Mouse (Mus musculus) heart, adult 2 months (tissue): ENCODE data around the gene Snx9.

Experiments
- CTCF ChIP-seq: fragments of 200-600 bp; IDR thresholded peaks from 2 replicates; pipeline ENCODE4 v1.8.1; 2022; ENCODE audit warnings: antibody characterized with exemption, mild to moderate bottlenecking, moderate library complexity
- EP300 ChIP-seq: fragments of 200-500 bp; IDR thresholded peaks from 2 replicates; pipeline ENCODE4 v1.6.1; 2011; ENCODE audit warnings: low read depth, low read length, control low read depth; ENCODE audit not compliant: insufficient read depth
- POLR2A ChIP-seq: fragments of 200-500 bp; IDR thresholded peaks from 2 replicates; pipeline ENCODE4 v1.6.1; 2011; ENCODE audit warnings: mild to moderate bottlenecking, low read depth, low read length, control low read depth; ENCODE audit not compliant: insufficient read depth

DNA sequence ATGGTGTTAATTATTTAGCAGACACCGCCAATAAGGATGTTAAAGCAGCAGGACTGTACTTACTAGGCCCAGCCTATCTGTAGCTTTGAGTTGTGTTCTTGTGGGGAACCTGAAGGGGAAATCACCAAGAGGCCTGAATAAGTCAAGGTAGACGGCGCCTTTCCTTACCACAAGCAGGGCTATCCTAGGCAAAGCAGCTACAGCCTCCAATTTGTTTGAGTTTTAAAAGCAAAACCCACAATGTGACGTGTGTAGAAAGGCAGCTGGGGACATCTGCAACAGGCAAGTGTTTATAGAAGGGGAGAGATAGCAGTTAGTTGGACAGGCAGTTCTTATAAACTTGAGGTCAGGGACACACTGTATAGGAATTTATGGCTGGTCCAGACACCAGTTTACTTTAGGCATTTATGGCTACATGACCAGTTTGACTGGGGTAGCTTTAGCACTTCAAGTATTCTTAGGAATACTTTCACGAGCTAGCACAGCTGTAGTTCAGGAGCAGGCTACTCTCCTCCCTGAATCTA is 129.2 kb downstream of the Snx9 start:
- TF ChIP-seq CTCF (no peak), EP300 (no peak), POLR2A (no peak)
